Mouse (Mus musculus): ENCODE measurements around the gene Hoxd12. TPM values are rescaled to one million over a fixed set of nuclear protein-coding genes. Genes with fewer than 3 reads are reported as not detected.
A peak's percentile ranks its signal among the peaks of the same experiment; 100 is the strongest.

The Hoxd12 gene
- polyA plus RNA-seq, 2 experiments = 0.10 TPM; not detected in 1

GRCm38 (mm10) chr2:74724244-74725015 is 49.6 kb downstream of the Hoxd12 start:
- no peak overlapping the region for H3K4me2 ChIP-seq (ENCODE audit: low read depth)

GRCm38 (mm10) chr2:74725171-74725570 is 50.4 kb downstream of the Hoxd12 start:
- H3K4me2 ChIP-seq (ENCODE audit: low read depth) = no peak overlapping the region
- DNase-seq (ENCODE audit: low read depth in 3 of 3, low spot score in 3 of 3) (no peak), ATAC-seq (ENCODE audit: insufficient read depth) (no peak)
- H3K36me3 ChIP-seq (replicated peaks; ENCODE audit: control insufficient read depth, insufficient read depth, low read depth) = no peaks in the 10 kb centered on the region
- H3K27me3 ChIP-seq (ENCODE audit: control insufficient read depth, insufficient read depth, low read length) = peaks cover 90% of the 10 kb centered on the region
- H3K9me3 ChIP-seq (ENCODE audit: control insufficient read depth, low read length) = no peaks in the 10 kb centered on the region
- H3K4me3 ChIP-seq (ENCODE audit: insufficient read depth in 1 of 2, low read depth in 2 of 2, low read length in 2 of 2) = no peak overlapping the region
- TF ChIP-seq CTCF (IDR thresholded peaks at IDR 0.05; ENCODE audit: low read depth) (no peak), EP300 (IDR thresholded peaks at IDR 0.05; ENCODE audit: low read depth) (no peak)
- 32% methylated on average over 17 of the region's 17 CpGs for WGBS (ENCODE audit: insufficient replicate concordance)
- H3K4me1 ChIP-seq (replicated peaks; ENCODE audit: control insufficient read depth in 2 of 2, insufficient read depth in 2 of 2, low read length in 1 of 2) = no peaks in the 10 kb centered on the region
- no peak overlapping the region for H3K9ac ChIP-seq (replicated peaks)
- no peak overlapping the region for H3K27ac ChIP-seq

More at GRCm38 (mm10) chr2:74724244-74725015, 49.6 kb downstream of the Hoxd12 start:
- no peaks in the 10 kb centered on the region for H3K9me3 ChIP-seq (ENCODE audit: control insufficient read depth, low read length)
- ATAC-seq (ENCODE audit: insufficient read depth) (no peak), DNase-seq (ENCODE audit: low read depth in 3 of 3, low spot score in 3 of 3) (no peak)
- 30% methylated on average over 7 of the region's 7 CpGs for WGBS (ENCODE audit: insufficient replicate concordance)
- H3K27ac ChIP-seq = no peak overlapping the region
- no peak overlapping the region for H3K4me3 ChIP-seq (ENCODE audit: insufficient read depth in 1 of 2, low read depth in 2 of 2, low read length in 2 of 2)
- H3K9ac ChIP-seq (replicated peaks) = no peak overlapping the region
- H3K4me1 ChIP-seq (replicated peaks; ENCODE audit: control insufficient read depth in 2 of 2, insufficient read depth in 2 of 2, low read length in 1 of 2) = no peaks in the 10 kb centered on the region
- TF ChIP-seq EP300 (IDR thresholded peaks at IDR 0.05; ENCODE audit: low read depth) (no peak), CTCF (IDR thresholded peaks at IDR 0.05; ENCODE audit: low read depth) (no peak)
- peaks cover 89% of the 10 kb centered on the region for H3K27me3 ChIP-seq (ENCODE audit: control insufficient read depth, insufficient read depth, low read length)
- no peaks in the 10 kb centered on the region for H3K36me3 ChIP-seq (replicated peaks; ENCODE audit: control insufficient read depth, insufficient read depth, low read depth)

- H3K9me3 ChIP-seq (ENCODE audit: control insufficient read depth, low read length) = no peaks in the 10 kb centered on the region
- 32% methylated on average over 5 of the region's 5 CpGs for WGBS (ENCODE audit: insufficient replicate concordance)
- DNase-seq (ENCODE audit: low read depth in 3 of 3, low spot score in 3 of 3) (no peak), ATAC-seq (ENCODE audit: insufficient read depth) (no peak)
- no peaks in the 10 kb centered on the region for H3K4me1 ChIP-seq (replicated peaks; ENCODE audit: control insufficient read depth in 2 of 2, insufficient read depth in 2 of 2, low read length in 1 of 2)
- H3K9ac ChIP-seq (replicated peaks) = no peak within 1 kb of the TSS
- no peak within 1 kb of the TSS for H3K4me3 ChIP-seq (ENCODE audit: insufficient read depth in 1 of 2, low read depth in 2 of 2, low read length in 2 of 2)
- no peaks in the 10 kb centered on the region for H3K36me3 ChIP-seq (replicated peaks; ENCODE audit: control insufficient read depth, insufficient read depth, low read depth)
- H3K27ac ChIP-seq = no peak within 1 kb of the TSS
- peaks cover 92% of the 10 kb centered on the region for H3K27me3 ChIP-seq (ENCODE audit: control insufficient read depth, insufficient read depth, low read length)
- H3K4me2 ChIP-seq (ENCODE audit: low read depth) = peak within 1 kb of the TSS; percentile 18; the same call in 1 of the 2 replicates
- TF ChIP-seq CTCF (IDR thresholded peaks at IDR 0.05; ENCODE audit: low read depth) = no peak
- no peak for TF ChIP-seq EP300 (IDR thresholded peaks at IDR 0.05; ENCODE audit: low read depth)
Observed at GRCm38 (mm10) chr2:74726551-74726950, 51.7 kb downstream of the Hoxd12 start, which contains the start of gene Gm28230. TSS of gene Gm28230 (plus strand) at chr2:74726728.

GRCm38 (mm10) chr2:74726973-74727639 is 52.3 kb downstream of the Hoxd12 start:
- H3K4me1 ChIP-seq (replicated peaks; ENCODE audit: control insufficient read depth in 2 of 2, insufficient read depth in 2 of 2, low read length in 1 of 2) = no peaks in the 10 kb centered on the region
- no peak overlapping the region for H3K4me3 ChIP-seq (ENCODE audit: insufficient read depth in 1 of 2, low read depth in 2 of 2, low read length in 2 of 2)
- DNase-seq (ENCODE audit: low read depth in 3 of 3, low spot score in 3 of 3) = no peak
- no peaks in the 10 kb centered on the region for H3K36me3 ChIP-seq (replicated peaks; ENCODE audit: control insufficient read depth, insufficient read depth, low read depth)
- 7% methylated on average over 43 of the region's 43 CpGs for WGBS (ENCODE audit: insufficient replicate concordance)
- peak overlapping the region; percentile 18; the same call in 1 of the 2 replicates for H3K4me2 ChIP-seq (ENCODE audit: low read depth)
- H3K9ac ChIP-seq (replicated peaks) = no peak overlapping the region
- peaks cover 92% of the 10 kb centered on the region for H3K27me3 ChIP-seq (ENCODE audit: control insufficient read depth, insufficient read depth, low read length)
- no peak overlapping the region for H3K27ac ChIP-seq
- no peaks in the 10 kb centered on the region for H3K9me3 ChIP-seq (ENCODE audit: control insufficient read depth, low read length)
- no peak for ATAC-seq (ENCODE audit: insufficient read depth)
- no peak for TF ChIP-seq CTCF (IDR thresholded peaks at IDR 0.05; ENCODE audit: low read depth)
- TF ChIP-seq EP300 (IDR thresholded peaks at IDR 0.05; ENCODE audit: low read depth) = no peak

MicroRNAs encoded within 50 kb of the gene (microRNA counts, 519-probe panel; counts per million panel counts)
- 69.9 counts per million for microRNA mmu-miR-10b

Small RNA genes within 50 kb of the gene (microRNA-seq; reads per million reads assigned to microRNA genes)
- gene Gm44463 (not detected), gene Mir10b (772 reads per million, percentile 69 among the genes with 10 or more reads in this experiment)

Other genes with a start within 250 kb of the Hoxd12 start
- 4.8 and 7.1 TPM in 2 replicates for gene Lnpk, start 95.6 kb upstream of the Hoxd12 start, polyA plus RNA-seq (2012; rRNA removed)
- gene Lnpk, start 95.6 kb upstream of the Hoxd12 start, polyA plus RNA-seq (2014; fragmentation: Nextera tagmentation; extraction: Ambion mirVana) = 15.4 and 15.5 TPM in 2 replicates
- gene Evx2, start 15.5 kb upstream of the Hoxd12 start, polyA plus RNA-seq (2012; rRNA removed) = 0.02 TPM in 1 of 2 replicates, not detected in the other
- not detected in 2 replicates for gene Evx2, start 15.5 kb upstream of the Hoxd12 start, polyA plus RNA-seq (2014; fragmentation: Nextera tagmentation; extraction: Ambion mirVana)
- gene Hoxd13, start 6.7 kb upstream of the Hoxd12 start, polyA plus RNA-seq (2012; rRNA removed) = 0.09 and 0.29 TPM in 2 replicates
- gene Hoxd13, start 6.7 kb upstream of the Hoxd12 start, polyA plus RNA-seq (2014; fragmentation: Nextera tagmentation; extraction: Ambion mirVana) = not detected in 2 replicates
- 0.04 and 0.09 TPM in 2 replicates for gene Hoxd11, start 4.5 kb downstream of the Hoxd12 start, polyA plus RNA-seq (2012; rRNA removed)
- not detected in 2 replicates for gene Hoxd11, start 4.5 kb downstream of the Hoxd12 start, polyA plus RNA-seq (2014; fragmentation: Nextera tagmentation; extraction: Ambion mirVana)
- 0.07 TPM in 1 of 2 replicates, not detected in the other for gene Hoxd10, start 16.9 kb downstream of the Hoxd12 start, polyA plus RNA-seq (2012; rRNA removed)
- not detected in 2 replicates for gene Hoxd10, start 16.9 kb downstream of the Hoxd12 start, polyA plus RNA-seq (2014; fragmentation: Nextera tagmentation; extraction: Ambion mirVana)
- 0.03 TPM in 1 of 2 replicates, not detected in the other for gene Hoxd9, start 22.7 kb downstream of the Hoxd12 start, polyA plus RNA-seq (2012; rRNA removed)
- not detected in 2 replicates for gene Hoxd9, start 22.7 kb downstream of the Hoxd12 start, polyA plus RNA-seq (2014; fragmentation: Nextera tagmentation; extraction: Ambion mirVana)
- gene Hoxd8, start 29.6 kb downstream of the Hoxd12 start, polyA plus RNA-seq (2012; rRNA removed) = 0.02 and 0.04 TPM in 2 replicates
- 0.06 TPM in 1 of 2 replicates, not detected in the other for gene Hoxd8, start 29.6 kb downstream of the Hoxd12 start, polyA plus RNA-seq (2014; fragmentation: Nextera tagmentation; extraction: Ambion mirVana)
- gene Hoxd3, start 36.9 kb downstream of the Hoxd12 start, polyA plus RNA-seq (2012; rRNA removed) = 0.02 and 0.19 TPM in 2 replicates
- not detected in 2 replicates for gene Hoxd3, start 36.9 kb downstream of the Hoxd12 start, polyA plus RNA-seq (2014; fragmentation: Nextera tagmentation; extraction: Ambion mirVana)
- 0.04 TPM in 1 of 2 replicates, not detected in the other for gene Hoxd4, start 36.9 kb downstream of the Hoxd12 start, polyA plus RNA-seq (2012; rRNA removed)
- not detected in 2 replicates for gene Hoxd4, start 36.9 kb downstream of the Hoxd12 start, polyA plus RNA-seq (2014; fragmentation: Nextera tagmentation; extraction: Ambion mirVana)
- gene Gm28230, start 51.7 kb downstream of the Hoxd12 start, polyA plus RNA-seq (2012; rRNA removed) = not detected in 2 replicates
- not detected in 2 replicates for gene Gm28230, start 51.7 kb downstream of the Hoxd12 start, polyA plus RNA-seq (2014; fragmentation: Nextera tagmentation; extraction: Ambion mirVana)
- gene Hoxd1, start 88.0 kb downstream of the Hoxd12 start, polyA plus RNA-seq (2012; rRNA removed) = not detected in 2 replicates
- gene Hoxd1, start 88.0 kb downstream of the Hoxd12 start, polyA plus RNA-seq (2014; fragmentation: Nextera tagmentation; extraction: Ambion mirVana) = not detected in 2 replicates
- gene Mtx2, start 150.8 kb downstream of the Hoxd12 start, polyA plus RNA-seq (2012; rRNA removed) = 14.5 and 23.8 TPM in 2 replicates
- gene Mtx2, start 150.8 kb downstream of the Hoxd12 start, polyA plus RNA-seq (2014; fragmentation: Nextera tagmentation; extraction: Ambion mirVana) = 74.7 and 83.3 TPM in 2 replicates